Comparison of ENCODE assay signal across 8 mouse cellular contexts in the genomic region with DNA sequence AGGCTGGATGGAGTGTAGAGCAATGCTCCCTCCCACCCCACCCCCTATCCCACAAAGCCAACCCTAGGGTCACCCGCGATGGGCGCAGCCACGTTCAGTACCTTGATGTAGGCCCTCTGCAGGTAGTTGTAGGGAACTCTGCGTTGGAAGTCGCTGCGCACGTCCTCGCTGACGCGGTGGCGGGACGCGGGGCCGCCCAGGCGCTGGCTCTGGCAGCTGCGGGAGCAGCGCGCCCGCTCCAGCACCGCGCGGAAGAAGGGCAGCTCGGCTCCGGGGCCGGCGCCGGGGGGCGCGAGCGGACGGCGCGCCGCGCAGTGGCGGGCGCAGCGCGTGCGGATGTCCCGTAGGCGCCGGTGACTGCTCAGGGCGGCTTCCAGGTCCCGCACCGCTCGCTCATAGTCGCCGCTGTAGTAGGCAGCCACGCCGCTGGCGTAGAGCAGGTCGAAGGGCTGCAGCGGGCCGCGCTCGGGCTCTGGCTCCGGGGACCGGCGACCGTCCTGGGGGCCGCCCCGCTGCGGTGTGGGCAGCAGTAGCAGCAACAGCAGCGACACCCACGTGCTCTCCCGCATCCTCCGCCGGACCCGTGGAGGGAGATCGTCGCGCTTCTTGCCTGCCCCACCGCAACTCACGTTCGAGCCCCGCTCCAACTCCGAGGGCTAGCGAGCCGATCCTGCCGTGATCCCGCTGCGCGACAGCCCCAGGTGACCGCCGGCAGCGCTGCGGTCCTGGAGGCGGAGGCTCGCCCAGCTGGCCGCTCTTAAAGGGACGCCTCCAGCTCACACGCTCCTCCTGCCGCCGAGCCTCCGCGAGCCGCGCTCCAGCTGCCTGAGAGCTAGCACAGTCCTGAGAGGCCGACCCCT. TPM values are rescaled to one million over a fixed set of nuclear protein-coding genes. Genes with fewer than 3 reads are reported as not detected.
DNase-seq lines count a peak whose midpoint lies in the region; ATAC-seq and TF ChIP-seq lines count a peak whose summit lies in the region.

A gene (minus strand): TSS at position 670 of the 860 bp plus-strand sequence.

- H3K27me3 ChIP-seq in Patski = no peaks in the 10 kb centered on the region
- peaks cover 32% of the 10 kb centered on the region for H3K27me3 ChIP-seq in hindbrain, embryonic 10.5 days (ENCODE audit: insufficient read depth, poor library complexity, severe bottlenecking)
- no peaks in the 10 kb centered on the region for H3K27me3 ChIP-seq in lung, embryonic 14.5 days (ENCODE audit: insufficient read depth, low read length)

- CTCF ChIA-PET in Patski (lab: Charles Lee) = interaction anchor here (0.7 to 1.9 kb wide), 6 partner anchors 10 to 83 kb away, joined by 3 to 6 read pairs (median 3); no protein-coding TSS in a partner anchor

- no peak for DNase-seq in Patski (ENCODE audit: low read depth, low spot score)
- peak; percentile 61 to 67 for DNase-seq in cerebellum, postnatal 10 days
- peak; percentile 25 to 51 for DNase-seq in frontal cortex, postnatal 14 days (ENCODE audit: low spot score in 2 of 2)
- peak; percentile 79 for DNase-seq in hindbrain, embryonic 10.5 days (ENCODE audit: low spot score)
- peak; percentile 45 to 67 for DNase-seq in layer of hippocampus, postnatal 10 days (ENCODE audit: low spot score in 2 of 2)
- peak; percentile 88 for DNase-seq in lung, embryonic 14.5 days
- DNase-seq in ovary, postnatal 14 days (ENCODE audit: low spot score) = peak; percentile 50
- no peak for DNase-seq in c-Kit-positive CD71-positive TER-119-positive erythroid progenitor cells, embryonic 14.5 days (ENCODE audit: low spot score)

- TF ChIP-seq CTCF in Patski (IDR thresholded peaks at IDR 0.05) = peak; percentile 50
- TF ChIP-seq CTCF in lung, embryonic 14.5 days (IDR thresholded peaks at IDR 0.05; ENCODE audit: low read depth) = peak; percentile 57

- POLR2A ChIA-PET in Patski (lab: Charles Lee) = interaction anchor here (0.8 to 1.7 kb wide), 2 partner anchors 9 to 92 kb away, joined by 3 read pairs; no protein-coding TSS in a partner anchor

- peak; percentile 97 for ATAC-seq in Patski
- ATAC-seq in lung, embryonic 14.5 days (ENCODE audit: insufficient read depth) = peak; percentile 95

- peaks cover 21% of the 10 kb centered on the region; the same call in 1 of the 2 replicates for H3K4me1 ChIP-seq in hindbrain, embryonic 10.5 days (replicated peaks)
- peaks cover 6% of the 10 kb centered on the region; the same call in 1 of the 2 replicates for H3K4me1 ChIP-seq in lung, embryonic 14.5 days (ENCODE audit: insufficient read depth)

- in situ Hi-C loops in Patski (cut with MboI; ENCODE audit: low pct_unique_long_range_greater_than_20kb) = loop anchor here (10.0 kb wide), 1 partner anchor 81 kb away; no protein-coding TSS in a partner anchor

- under 1% methylated on average over 100 of the region's 101 CpGs for WGBS in hindbrain, embryonic 10.5 days
- WGBS in lung, embryonic 14.5 days = under 1% methylated on average over 97 of the region's 101 CpGs

- 0 out of 2 replicates have a peak, but pooled peaks cover 4% of the 10 kb centered on the region for H3K9me3 ChIP-seq in hindbrain, embryonic 10.5 days
- no peaks in the 10 kb centered on the region for H3K9me3 ChIP-seq in lung, embryonic 14.5 days (ENCODE audit: low read depth, low read length)

- peak within 1 kb of the TSS; percentile 80 for H3K4me2 ChIP-seq in lung, embryonic 14.5 days

- peak within 1 kb of the TSS; percentile 74 for H3K4me3 ChIP-seq in hindbrain, embryonic 10.5 days
- H3K4me3 ChIP-seq in lung, embryonic 14.5 days (ENCODE audit: low read depth, low read length) = peak within 1 kb of the TSS; percentile 75

- peak within 1 kb of the TSS; percentile 75 for H3K9ac ChIP-seq in lung, embryonic 14.5 days

- no peaks in the 10 kb centered on the region for H3K36me3 ChIP-seq in hindbrain, embryonic 10.5 days
- no peaks in the 10 kb centered on the region for H3K36me3 ChIP-seq in lung, embryonic 14.5 days (ENCODE audit: insufficient read depth)

- H3K27ac ChIP-seq in hindbrain, embryonic 10.5 days = peak within 1 kb of the TSS; percentile 89
- peak within 1 kb of the TSS; percentile 92 for H3K27ac ChIP-seq in lung, embryonic 14.5 days (ENCODE audit: low read depth)

RNA-seq across cellular contexts. Expression of the gene that starts here (rescaled TPM):
- polyA plus RNA-seq in Patski (2021) = 32.9 TPM
- polyA plus RNA-seq in hindbrain, embryonic 10.5 days (2016; fragmentation: Nextera tagmentation; extraction: Ambion mirVana) = 1.9 and 2.1 TPM in 2 replicates
- 1 to 10 TPM; 4.5 to 5.1 TPM for total RNA-seq in layer of hippocampus, postnatal 10 days (2021)
- polyA plus RNA-seq in lung, embryonic 14.5 days (2014; fragmentation: Nextera tagmentation; extraction: Ambion mirVana) = 9.1 and 9.3 TPM in 2 replicates

Comparison
In these comparisons a context has a peak if more than half of its experiments do, and no peak if none do; other contexts are left out.
1. DNase-seq: peak in cerebellum, postnatal 10 days (2 of 2), frontal cortex, postnatal 14 days (2 of 2), hindbrain, embryonic 10.5 days (single experiment), layer of hippocampus, postnatal 10 days (2 of 2), lung, embryonic 14.5 days (single experiment) and ovary, postnatal 14 days (single experiment); none in Patski (single experiment) and c-Kit-positive CD71-positive TER-119-positive erythroid progenitor cells, embryonic 14.5 days (single experiment).